Comparison of ENCODE assay signal across 35 mouse cellular contexts in the genomic region with DNA sequence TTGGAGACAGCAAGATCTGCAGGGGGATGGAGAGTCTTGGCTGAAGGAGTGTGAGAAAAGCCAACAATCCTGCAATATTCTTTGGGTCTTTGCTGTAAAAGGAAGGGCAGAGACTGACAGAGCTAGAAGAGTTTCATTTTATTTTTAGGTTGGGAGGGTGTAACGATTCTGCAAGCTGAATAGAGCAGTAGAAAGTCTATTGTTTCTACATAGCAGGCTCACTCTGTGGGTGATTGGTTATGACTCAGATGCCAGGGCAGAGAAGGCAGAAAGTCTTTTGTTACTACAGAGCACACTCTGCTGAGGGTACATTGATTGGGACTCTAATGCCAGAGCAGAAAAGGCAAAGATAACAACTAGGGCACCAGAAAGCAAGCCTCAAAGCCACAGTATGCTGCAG. TPM values are rescaled to one million over a fixed set of nuclear protein-coding genes. Genes with fewer than 3 reads are reported as not detected.
DNase-seq lines count a peak whose midpoint lies in the region; ATAC-seq and TF ChIP-seq lines count a peak whose summit lies in the region.
"Had no signal": no experiment of that assay in that cellular context is flagged by ENCODE, and none has a peak within 500 bp of the region (broad histone marks: within the 10 kb centered on the region; RNA-seq: fewer than 3 reads in every experiment).

No protein-coding gene starts in this region.

- 10% methylated on average over 1 of the region's 1 CpGs for WGBS in hindbrain, embryonic 16.5 days
- 8% methylated on average over 1 of the region's 1 CpGs for WGBS in hindbrain, postnatal 0 days
- WGBS in midbrain, embryonic 16.5 days = 43% methylated on average over 1 of the region's 1 CpGs
- 60% methylated on average over 1 of the region's 1 CpGs for WGBS in midbrain, embryonic 11.5 days
- 3% methylated on average over 1 of the region's 1 CpGs for WGBS in olfactory bulb, adult 2 months

- no peak for TF ChIP-seq POLR2A in olfactory bulb, adult 2 months (IDR thresholded peaks at IDR 0.05; ENCODE audit: insufficient read depth, low read depth, low read length)

- ATAC-seq in hindbrain, embryonic 16.5 days = peak; percentile 37; the same call in 1 of the 2 replicates
- ATAC-seq in hindbrain, postnatal 0 days = no peak
- 0 out of 2 replicates have a peak, but pooled peaks have one; percentile 5 for ATAC-seq in midbrain, embryonic 16.5 days
- ATAC-seq in midbrain, embryonic 11.5 days (ENCODE audit: low FRiP score) = no peak
- ATAC-seq in CD4-positive, CD25-positive, alpha-beta regulatory T cell, adult 4 months = no peak
- ATAC-seq: lung, postnatal 0 days; midbrain, embryonic 15.5 days had no signal

- no peak overlapping the region for H3K4me3 ChIP-seq in hindbrain, embryonic 16.5 days (ENCODE audit: low read length)
- H3K4me3 ChIP-seq in hindbrain, postnatal 0 days (ENCODE audit: low read length) = no peak overlapping the region
- H3K4me3 ChIP-seq in midbrain, embryonic 16.5 days (ENCODE audit: low read depth, low read length) = no peak overlapping the region
- no peak overlapping the region for H3K4me3 ChIP-seq in midbrain, embryonic 11.5 days (ENCODE audit: low read depth, low read length)
- H3K4me3 ChIP-seq in olfactory bulb, adult 2 months (ENCODE audit: insufficient read depth, low read depth, low read length) = no peak overlapping the region
- H3K4me3 ChIP-seq: gastrocnemius, adult 2 months; heart, adult 2 months; heart, embryonic 13.5 days; layer of hippocampus, adult 2 months; limb, embryonic 10.5 days; limb, embryonic 15.5 days; liver, embryonic 13.5 days; midbrain, embryonic 15.5 days; myocyte; neural tube, embryonic 12.5 days had no signal

- no peak for TF ChIP-seq CTCF in hindbrain, postnatal 0 days (IDR thresholded peaks at IDR 0.05; ENCODE audit: low read depth)
- TF ChIP-seq CTCF in olfactory bulb, adult 2 months (IDR thresholded peaks at IDR 0.05; ENCODE audit: insufficient read depth, low read depth, low read length) = no peak

- H3K36me3 ChIP-seq in hindbrain, embryonic 16.5 days (ENCODE audit: control insufficient read depth, insufficient read depth, low read length) = no peaks in the 10 kb centered on the region
- no peaks in the 10 kb centered on the region for H3K36me3 ChIP-seq in hindbrain, postnatal 0 days (ENCODE audit: insufficient read depth, low read length)
- no peaks in the 10 kb centered on the region for H3K36me3 ChIP-seq in midbrain, embryonic 16.5 days (ENCODE audit: control insufficient read depth, insufficient read depth, low read length)
- no peaks in the 10 kb centered on the region for H3K36me3 ChIP-seq in midbrain, embryonic 11.5 days (ENCODE audit: control insufficient read depth, insufficient read depth, low read length)
- H3K36me3 ChIP-seq: heart, embryonic 13.5 days; limb, embryonic 10.5 days; limb, embryonic 15.5 days; liver, embryonic 13.5 days; midbrain, embryonic 15.5 days; neural tube, embryonic 12.5 days had no signal

- no peaks in the 10 kb centered on the region for H3K4me1 ChIP-seq in hindbrain, embryonic 16.5 days (ENCODE audit: control insufficient read depth, insufficient read depth, low read depth, low read length)
- no peaks in the 10 kb centered on the region for H3K4me1 ChIP-seq in hindbrain, postnatal 0 days (ENCODE audit: insufficient read depth, low read length)
- H3K4me1 ChIP-seq in midbrain, embryonic 16.5 days (ENCODE audit: control insufficient read depth, insufficient read depth, low read length) = no peaks in the 10 kb centered on the region
- H3K4me1 ChIP-seq in midbrain, embryonic 11.5 days (ENCODE audit: control insufficient read depth, insufficient read depth, low read length) = no peaks in the 10 kb centered on the region
- no peaks in the 10 kb centered on the region for H3K4me1 ChIP-seq in olfactory bulb, adult 2 months (ENCODE audit: control insufficient read depth, insufficient read depth, low read length)
- H3K4me1 ChIP-seq: heart, embryonic 13.5 days; limb, embryonic 10.5 days; limb, embryonic 15.5 days; liver, embryonic 13.5 days; midbrain, embryonic 15.5 days; neural tube, embryonic 12.5 days had no signal

- no peak overlapping the region for H3K27ac ChIP-seq in hindbrain, embryonic 16.5 days (ENCODE audit: low read depth, low read length)
- no peak overlapping the region for H3K27ac ChIP-seq in hindbrain, postnatal 0 days
- H3K27ac ChIP-seq in midbrain, embryonic 16.5 days (ENCODE audit: low read length) = no peak overlapping the region
- no peak overlapping the region for H3K27ac ChIP-seq in midbrain, embryonic 11.5 days (ENCODE audit: low read depth, low read length)
- H3K27ac ChIP-seq in olfactory bulb, adult 2 months (ENCODE audit: insufficient read depth, low read depth, low read length) = peak overlapping the region; percentile 96
- H3K27ac ChIP-seq: gastrocnemius, adult 2 months; heart, adult 2 months; heart, embryonic 13.5 days; hindbrain, embryonic 14.5 days; layer of hippocampus, adult 2 months; limb, embryonic 10.5 days; limb, embryonic 15.5 days; liver, embryonic 13.5 days; macrophage; midbrain, embryonic 15.5 days; neural tube, embryonic 12.5 days had no signal

- H3K9me3 ChIP-seq in hindbrain, embryonic 16.5 days (ENCODE audit: control insufficient read depth, low read length) = no peaks in the 10 kb centered on the region
- H3K9me3 ChIP-seq in hindbrain, postnatal 0 days (ENCODE audit: low read length) = no peaks in the 10 kb centered on the region
- H3K9me3 ChIP-seq in midbrain, embryonic 16.5 days (replicated peaks; ENCODE audit: control insufficient read depth, low read length, poor library complexity, severe bottlenecking) = no peaks in the 10 kb centered on the region
- H3K9me3 ChIP-seq in midbrain, embryonic 11.5 days (ENCODE audit: control insufficient read depth, low read length) = no peaks in the 10 kb centered on the region
- H3K9me3 ChIP-seq: heart, embryonic 13.5 days; limb, embryonic 10.5 days; limb, embryonic 15.5 days; liver, embryonic 13.5 days; midbrain, embryonic 15.5 days; neural tube, embryonic 12.5 days had no signal

- H3K9ac ChIP-seq in hindbrain, embryonic 16.5 days (ENCODE audit: low read depth, low read length) = no peak overlapping the region
- no peak overlapping the region for H3K9ac ChIP-seq in hindbrain, postnatal 0 days (replicated peaks; ENCODE audit: low read length)
- H3K9ac ChIP-seq in midbrain, embryonic 16.5 days (ENCODE audit: low read depth, low read length) = no peak overlapping the region
- no peak overlapping the region for H3K9ac ChIP-seq in midbrain, embryonic 11.5 days (ENCODE audit: low read length)
- H3K9ac ChIP-seq: heart, embryonic 13.5 days; hindbrain, embryonic 14.5 days; limb, embryonic 15.5 days; liver, embryonic 13.5 days; midbrain, embryonic 15.5 days; neural tube, embryonic 12.5 days had no signal

- DNase-seq in hindbrain, postnatal 0 days (ENCODE audit: low spot score) = no peak
- DNase-seq in midbrain, embryonic 11.5 days (ENCODE audit: low spot score, missing footprints) = no peak
- peak; percentile 84 for DNase-seq in brain, adult 2 months (ENCODE audit: low read depth, low spot score)
- DNase-seq: adrenal gland, adult 8-10 months; B cell, adult 2 months; cerebellum, adult 11 months; cerebellum, adult 9-10 months; cerebellum, postnatal 36 days; gastrocnemius, adult 2 months; gastrocnemius, postnatal 36 days; heart, adult 2 months; heart, postnatal 10 days; kidney, adult 2 months; kidney, postnatal 36 days; liver, embryonic 13.5 days; lung, adult 18-20 months; right cerebral cortex, postnatal 25 days; spleen, adult 18-20 months; thymus, adult 18-20 months; thymus, postnatal 25 days had no signal

- no peak overlapping the region for H3K4me2 ChIP-seq in hindbrain, embryonic 16.5 days (ENCODE audit: low read length)
- no peak overlapping the region for H3K4me2 ChIP-seq in hindbrain, postnatal 0 days (ENCODE audit: low read depth, low read length)
- H3K4me2 ChIP-seq in midbrain, embryonic 16.5 days (ENCODE audit: low read length) = no peak overlapping the region
- no peak overlapping the region for H3K4me2 ChIP-seq in midbrain, embryonic 11.5 days
- H3K4me2 ChIP-seq: heart, embryonic 13.5 days; hindbrain, embryonic 14.5 days; limb, embryonic 15.5 days; liver, embryonic 13.5 days; midbrain, embryonic 15.5 days; neural tube, embryonic 12.5 days had no signal

- H3K27me3 ChIP-seq in hindbrain, embryonic 16.5 days (replicated peaks; ENCODE audit: control insufficient read depth, insufficient read depth, low read length) = no peaks in the 10 kb centered on the region
- H3K27me3 ChIP-seq in hindbrain, postnatal 0 days (ENCODE audit: insufficient read depth, low read length) = no peaks in the 10 kb centered on the region
- no peaks in the 10 kb centered on the region for H3K27me3 ChIP-seq in midbrain, embryonic 16.5 days (ENCODE audit: control insufficient read depth, insufficient read depth, low read depth, low read length)
- H3K27me3 ChIP-seq in midbrain, embryonic 11.5 days (ENCODE audit: control insufficient read depth, insufficient read depth, low read length) = no peaks in the 10 kb centered on the region
- H3K27me3 ChIP-seq: CH12.LX; heart, embryonic 13.5 days; limb, embryonic 15.5 days; liver, embryonic 13.5 days; midbrain, embryonic 15.5 days; neural tube, embryonic 12.5 days had no signal

RNA-seq across cellular contexts. Expression of a gene that starts 47.0 kb away (rescaled TPM):
- 37.6 and 39.1 TPM in 2 replicates for polyA plus RNA-seq in hindbrain, embryonic 16.5 days (2015; fragmentation: Nextera tagmentation; extraction: Ambion mirVana)
- 99.6 and 104 TPM in 2 replicates for total RNA-seq in hindbrain, postnatal 0 days (2014; rRNA removed)
- polyA plus RNA-seq in hindbrain, postnatal 0 days (2015; fragmentation: Nextera tagmentation; extraction: Ambion mirVana) = 42.5 and 43.3 TPM in 2 replicates
- polyA plus RNA-seq in midbrain, embryonic 16.5 days (2015; fragmentation: Nextera tagmentation; extraction: Ambion mirVana) = 40.3 and 41.7 TPM in 2 replicates
- polyA plus RNA-seq in midbrain, embryonic 11.5 days (2014; fragmentation: Nextera tagmentation; extraction: Ambion mirVana) = 48.2 and 49.1 TPM in 2 replicates
- not detected in 2 replicates for polyA plus RNA-seq in olfactory bulb, adult 2 months (2012; ENCODE audit: insufficient read depth, insufficient read length, low replicate concordance, missing spikeins)
- 1 to 10 TPM; 4.0 to 5.9 TPM for polyA plus RNA-seq in CD4-positive, CD25-positive, alpha-beta regulatory T cell, adult 4 months (2017; shearing (Covaris generic))

Comparison
In these comparisons a context has a peak if more than half of its experiments do, and no peak if none do; other contexts are left out.
1. ATAC-seq: peak in hindbrain, embryonic 16.5 days (single experiment) and midbrain, embryonic 16.5 days (single experiment); none in hindbrain, postnatal 0 days (single experiment), midbrain, embryonic 11.5 days (single experiment) and CD4-positive, CD25-positive, alpha-beta regulatory T cell, adult 4 months (single experiment).